Mouse (Mus musculus) cortical plate, adult 2 months (tissue): ENCODE results near the gene Mcl1.

Source experiments
- CTCF ChIP-seq: fragments of 200-500 bp; IDR thresholded peaks from 2 replicates; pipeline ENCODE4 v1.5.1; 2011; ENCODE audit warnings: mild to moderate bottlenecking, control low read depth, low read length; ENCODE audit not compliant: insufficient read depth; ENCODE audit errors: extremely low read depth
- POLR2A ChIP-seq: fragments of 200-500 bp; IDR thresholded peaks from 2 replicates; pipeline ENCODE4 v1.6.1; 2011; ENCODE audit warnings: mild to moderate bottlenecking, low read length, control low read depth; ENCODE audit not compliant: insufficient read depth; ENCODE audit errors: extremely low read depth

- no peak for TF ChIP-seq POLR2A
- no peak for TF ChIP-seq CTCF
Observed at GRCm38 (mm10) chr3:95618511-95618910, 40.1 kb upstream of the Mcl1 start.
